Mouse (Mus musculus) lung, postnatal 0 days (tissue): ENCODE measurements around the gene Gm17409.

Experiments
- CTCF ChIP-seq: IDR thresholded peaks from 2 replicates; pipeline ENCODE4 v1.5.1; 2016; ENCODE audit warnings: antibody characterized with exemption, mild to moderate bottlenecking
- EP300 ChIP-seq: IDR thresholded peaks from 2 replicates; pipeline ENCODE4 v1.6.1; 2016; ENCODE audit warnings: antibody characterized with exemption, mild to moderate bottlenecking, control low read depth

DNA sequence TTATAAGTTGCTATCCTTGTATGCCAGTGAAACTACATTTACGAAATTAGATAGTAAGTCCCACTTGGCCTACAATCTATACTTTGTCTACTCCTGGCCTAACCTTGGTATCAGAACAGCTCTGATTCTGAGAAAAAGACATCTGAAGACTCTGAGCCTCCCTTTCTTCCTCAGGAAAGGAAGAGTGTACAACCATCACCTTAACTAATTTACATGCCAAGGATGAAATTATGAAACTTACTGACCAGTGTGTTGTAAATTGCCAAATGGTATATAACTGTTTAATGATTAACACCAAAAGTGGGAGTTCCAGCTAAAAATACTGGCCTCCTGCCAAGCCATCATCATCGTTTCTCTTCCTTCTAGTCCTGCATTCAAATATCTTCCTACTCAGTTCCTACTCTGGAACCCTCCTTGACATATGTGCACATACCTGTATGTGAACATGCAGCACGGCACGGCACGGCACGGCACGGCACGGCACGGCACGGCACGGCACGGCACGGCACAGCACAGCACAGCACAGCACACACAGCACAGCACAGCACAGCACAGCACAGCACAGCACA lies 44.4 kb upstream of the Gm17409 start:
- no peak for TF ChIP-seq CTCF
- no peak for TF ChIP-seq EP300
